Mouse (Mus musculus) CH12.LX (cell line): ENCODE results near the gene Pes1.

ENCODE experiments used
- CTCF ChIP-seq, 2 experiments: IDR thresholded peaks in 1 of 2; conservative IDR thresholded peaks in 1 of 2; 2 replicates each; pipeline ENCODE4 v1.5.1; 2011 to 2012; ENCODE audit warnings: low read depth in 2 of 2, low read length in 2 of 2, improper control_type of control experiment in 1 of 2, inconsistent platforms in 1 of 2, mild to moderate bottlenecking in 1 of 2, moderate library complexity in 1 of 2
- ELF1 ChIP-seq: IDR thresholded peaks from 2 replicates; pipeline ENCODE4 v1.6.1; 2014; ENCODE audit warnings: low read depth, mild to moderate bottlenecking, inconsistent platforms, low read length, improper control_type of control experiment
- GABPA ChIP-seq: IDR thresholded peaks from 2 replicates; pipeline ENCODE4 v1.6.1; 2012; ENCODE audit warnings: low read depth, low read length, improper control_type of control experiment, inconsistent platforms; ENCODE audit not compliant: insufficient replicate concordance
- HCFC1 ChIP-seq: IDR thresholded peaks from 2 replicates; pipeline ENCODE4 v1.6.1; 2012; ENCODE audit warnings: low read depth, mild to moderate bottlenecking, inconsistent platforms, low read length, improper control_type of control experiment
- JUN ChIP-seq: IDR thresholded peaks from 2 replicates; pipeline ENCODE4 v1.6.1; 2011; ENCODE audit warnings: low read depth, mild to moderate bottlenecking, low read length, improper control_type of control experiment, moderate library complexity; ENCODE audit not compliant: insufficient read depth
- KAT2A ChIP-seq: IDR thresholded peaks from 2 replicates; pipeline ENCODE4 v1.6.1; 2012; ENCODE audit warnings: low read length, improper control_type of control experiment, inconsistent platforms; ENCODE audit not compliant: insufficient replicate concordance
- MAX ChIP-seq: IDR thresholded peaks from 2 replicates; pipeline ENCODE4 v1.6.1; 2011; ENCODE audit warnings: low read length, improper control_type of control experiment
- NELFE ChIP-seq: IDR thresholded peaks from 2 replicates; pipeline ENCODE4 v1.6.1; 2011; ENCODE audit warnings: low read depth, low read length, improper control_type of control experiment
- NRF1 ChIP-seq: IDR thresholded peaks from 2 replicates; pipeline ENCODE4 v1.6.1; 2014; ENCODE audit warnings: low read depth, mild to moderate bottlenecking, inconsistent platforms, low read length, improper control_type of control experiment, moderate library complexity
- POLR2A ChIP-seq: IDR thresholded peaks from 2 replicates; pipeline ENCODE4 v1.6.1; 2011; ENCODE audit warnings: low read depth, mild to moderate bottlenecking, improper control_type of control experiment, low read length
- TBP ChIP-seq: conservative IDR thresholded peaks from 2 replicates; pipeline ENCODE4 v1.6.1; 2011; ENCODE audit warnings: low read depth, low read length, improper control_type of control experiment
- USF1 ChIP-seq: IDR thresholded peaks from 2 replicates; pipeline ENCODE4 v1.6.1; 2014; ENCODE audit warnings: low read depth, mild to moderate bottlenecking, inconsistent platforms, low read length, improper control_type of control experiment
- ZC3H11A ChIP-seq: IDR thresholded peaks from 2 replicates; pipeline ENCODE4 v1.6.1; 2012; ENCODE audit warnings: low read depth, mild to moderate bottlenecking, inconsistent platforms, low read length, improper control_type of control experiment
- ZMIZ1 ChIP-seq: IDR thresholded peaks from 2 replicates; pipeline ENCODE4 v1.6.1; 2012; ENCODE audit warnings: low read depth, mild to moderate bottlenecking, inconsistent platforms, low read length, improper control_type of control experiment

DNA sequence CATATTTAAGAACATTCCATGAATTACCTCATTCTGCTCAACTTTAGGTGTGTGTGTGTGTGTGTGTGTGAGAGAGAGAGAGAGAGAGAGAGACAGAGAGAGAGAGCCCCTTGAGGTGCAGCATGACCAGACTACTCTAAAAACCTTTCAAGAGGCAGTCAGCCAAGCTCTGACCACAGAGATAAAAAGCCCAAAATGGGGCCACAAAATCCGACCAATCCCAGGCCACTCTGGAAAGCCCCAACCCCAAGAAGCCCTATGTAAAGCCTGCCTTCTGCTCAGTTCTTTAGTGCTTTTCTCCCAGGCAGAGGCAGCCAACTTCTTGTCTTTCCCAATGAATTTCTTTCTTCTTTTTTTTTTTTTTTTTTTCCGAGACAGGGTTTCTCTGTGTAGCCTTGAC lies 2.9 kb upstream of the Pes1 start:
- TF ChIP-seq NELFE = no peak
- no peak for TF ChIP-seq MAX
- no peak for TF ChIP-seq HCFC1
- TF ChIP-seq POLR2A = no peak
- no peak for TF ChIP-seq CTCF (conservative IDR thresholded peaks at IDR 0.05 in 1 of 2, IDR thresholded peaks at IDR 0.05 in 1 of 2; ENCODE audit: low read depth in 2 of 2, low read length in 2 of 2)
- TF ChIP-seq GABPA = no peak
- TF ChIP-seq TBP = no peak
- no peak for TF ChIP-seq ZMIZ1
- no peak for TF ChIP-seq ELF1
- no peak for TF ChIP-seq NRF1
- no peak for TF ChIP-seq USF1
- TF ChIP-seq ZC3H11A = no peak
- TF ChIP-seq JUN = no peak
- TF ChIP-seq KAT2A = no peak
